Mouse (Mus musculus) CH12.LX (cell line): ENCODE data around the gene Pou3f1. TPM values are rescaled to one million over a fixed set of nuclear protein-coding genes. Genes with fewer than 3 reads are reported as not detected.
"Not testable (repeated sequence)": the region's sequence is repeated elsewhere in the genome, so short reads cannot be mapped to it uniquely, and the experiment has no call there.

Experiments used
- DNase-seq: peaks from one replicate; pipeline ENCODE4 v3.0.0-alpha.2; 2013; ENCODE audit errors: extremely low read depth
- H3K27ac ChIP-seq: 2 replicates; pipeline ENCODE4 v1.5.1; 2012; ENCODE audit warnings: low read depth, mild to moderate bottlenecking, control low read depth, moderate library complexity; ENCODE audit not compliant: insufficient read depth
- H3K27me3 ChIP-seq: replicated peaks from 2 replicates; pipeline ENCODE3; 2012; ENCODE audit warnings: inconsistent platforms
- H3K36me3 ChIP-seq, 2 experiments: replicated peaks in 1 of 2; 2 replicates each; pipeline versions ENCODE3 to v1.6.1; 2012; ENCODE audit warnings: inconsistent platforms in 1 of 2, low read length in 1 of 2, mild to moderate bottlenecking in 1 of 2, mixed read lengths in 1 of 2, moderate library complexity in 1 of 2; ENCODE audit not compliant: control insufficient read depth in 1 of 2, insufficient read depth in 1 of 2
- H3K4me1 ChIP-seq, 2 experiments: 2 replicates each; pipeline ENCODE4 v1.6.1; 2012; ENCODE audit warnings: inconsistent platforms in 1 of 2, moderate library complexity in 1 of 2; ENCODE audit not compliant: insufficient read depth in 2 of 2, control insufficient read depth in 1 of 2
- H3K4me2 ChIP-seq: 2 replicates; pipeline ENCODE4 v1.6.1; 2012; ENCODE audit warnings: low read depth, mild to moderate bottlenecking, control low read depth; ENCODE audit not compliant: poor library complexity, insufficient read depth, severe bottlenecking
- H3K4me3 ChIP-seq, 3 experiments: fragments of 150-350 bp in 1 of 3; sonication (generic) in 1 of 3; replicated peaks in 1 of 3; 2 replicates each; pipeline versions ENCODE3 to v1.5.1; 2011 to 2012; ENCODE audit warnings: low read depth in 2 of 3, low read length in 2 of 3, mild to moderate bottlenecking in 2 of 3, moderate library complexity in 2 of 3, control low read depth in 1 of 3, improper control_type of control experiment in 1 of 3, inconsistent platforms in 1 of 3, mixed read lengths in 1 of 3; ENCODE audit not compliant: poor library complexity in 1 of 3
- H3K79me2 ChIP-seq: replicated peaks from 2 replicates; pipeline ENCODE4 v1.6.1; 2012; ENCODE audit warnings: mild to moderate bottlenecking, moderate library complexity; ENCODE audit not compliant: control insufficient read depth, poor library complexity, insufficient read depth, severe bottlenecking; ENCODE audit errors: extremely low read depth
- H3K9ac ChIP-seq: 2 replicates; pipeline ENCODE4 v1.6.1; 2012; ENCODE audit warnings: low read depth, mild to moderate bottlenecking, control low read depth, moderate library complexity; ENCODE audit not compliant: insufficient read depth
- H3K9me3 ChIP-seq: replicated peaks from 2 replicates; pipeline ENCODE3; 2012; ENCODE audit warnings: low read length, inconsistent platforms, mixed read lengths
- BHLHE40 ChIP-seq: IDR thresholded peaks from 2 replicates; pipeline ENCODE4 v1.6.1; 2011; ENCODE audit warnings: mild to moderate bottlenecking, low read depth, low read length, improper control_type of control experiment
- E2F4 ChIP-seq: IDR thresholded peaks from 2 replicates; pipeline ENCODE4 v1.6.1; 2011; ENCODE audit warnings: low read depth, low read length, improper control_type of control experiment; ENCODE audit not compliant: insufficient replicate concordance
- ETS1 ChIP-seq: conservative IDR thresholded peaks from 2 replicates; pipeline ENCODE4 v1.6.1; 2012; ENCODE audit warnings: low read depth, mild to moderate bottlenecking, inconsistent platforms, low read length, improper control_type of control experiment, moderate library complexity
- MAFK ChIP-seq: IDR thresholded peaks from 2 replicates; pipeline ENCODE4 v1.6.1; 2011; ENCODE audit warnings: low read length, improper control_type of control experiment; ENCODE audit not compliant: insufficient replicate concordance
- MXI1 ChIP-seq: IDR thresholded peaks from 2 replicates; pipeline ENCODE4 v1.6.1; 2011; ENCODE audit warnings: mild to moderate bottlenecking, low read depth, low read length, improper control_type of control experiment
- ZNF384 ChIP-seq: IDR thresholded peaks from 2 replicates; pipeline ENCODE4 v1.6.1; 2012; ENCODE audit warnings: low read depth, low read length, improper control_type of control experiment, inconsistent platforms
- dilution Hi-C: fragments of 300-500 bp; cut with MboI; formaldehyde crosslinking; loops from 2 replicates; pipeline ENCODE4 v1.14.3; 2020; ENCODE audit warnings: low sequenced_read_pairs; ENCODE audit not compliant: extremely low pct_unique_long_range_greater_than_20kb, extremely low pct_ligation_motif_present
- in situ Hi-C: fragments of 300-500 bp; cut with MboI; formaldehyde crosslinking; loops from 3 replicates; pipeline ENCODE4 v1.14.3; 2019; ENCODE audit warnings: low sequenced_read_pairs, low pct_ligation_motif_present, low pct_unique_long_range_greater_than_20kb, mixed read lengths
- polyA plus RNA-seq: library from polyadenylated mRNA; unstranded; fragments of >175 nt; gene quantifications from 2 replicates; pipeline ENCODE4 v1.2.1, GENCODE M21; 2012; ENCODE audit warnings: low read depth; ENCODE audit not compliant: insufficient read length
- total RNA-seq, 2 experiments: library from RNA; depleted of rRNA; stranded (reverse); fragments of 300-350 nt in 1 of 2; fragments of >200 nt in 1 of 2; gene quantifications; 2 replicates each; pipeline ENCODE4 v1.2.3; 2012 to 2014

Pou3f1 gene
- total and polyA plus RNA-seq, 3 experiments = not detected

DNA sequence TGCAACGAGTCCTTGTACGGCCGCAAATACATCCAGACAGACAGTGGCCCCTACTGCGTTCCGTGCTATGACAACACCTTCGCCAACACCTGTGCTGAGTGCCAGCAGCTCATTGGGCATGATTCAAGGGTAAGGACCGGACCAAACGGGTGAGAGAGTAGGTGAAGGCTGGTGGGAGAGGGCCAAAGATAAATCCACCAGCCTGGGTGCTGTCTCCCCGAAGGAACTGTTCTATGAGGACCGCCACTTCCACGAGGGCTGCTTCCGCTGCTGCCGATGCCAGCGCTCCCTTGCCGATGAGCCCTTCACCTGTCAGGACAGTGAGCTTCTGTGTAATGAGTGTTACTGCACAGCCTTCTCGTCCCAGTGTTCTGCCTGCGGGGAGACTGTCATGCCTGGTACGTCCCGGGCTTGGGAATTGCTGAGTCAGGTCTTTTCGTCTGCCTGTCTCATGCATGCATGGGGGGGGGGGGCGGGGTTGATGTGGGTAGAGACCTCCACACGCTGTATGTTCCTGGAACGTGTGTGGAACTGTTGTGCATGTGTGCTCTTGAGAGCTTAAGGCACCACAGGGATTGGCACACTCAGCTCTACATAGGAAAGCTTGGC, 49.2 kb downstream of the Pou3f1 start:
- dilution Hi-C loops = no loop called here
- H3K9ac ChIP-seq = no peak overlapping the region
- H3K79me2 ChIP-seq = peaks cover 19% of the 10 kb centered on the region
- peaks cover 41 to 72% of the 10 kb centered on the region in 2 experiments for H3K4me1 ChIP-seq
- H3K4me3 ChIP-seq = no peak overlapping the region
- H3K27me3 ChIP-seq = no peaks in the 10 kb centered on the region
- TF ChIP-seq MXI1 (no peak), E2F4 (no peak), MAFK (peak; percentile 80)
- TF ChIP-seq, all 38 proteins: peak for 1
- Histone ChIP-seq H3K36me3 (peaks cover 17 to 21% of the 10 kb centered on the region in 2 experiments), H3K9me3 (no peaks in the 10 kb centered on the region), H3K4me2 (no peak overlapping the region), H3K27ac (0 out of 2 replicates have a peak overlapping the region, but pooled peaks have one; percentile 14)
- in situ Hi-C loops = loop anchor here (10.0 kb wide), 1 partner anchor 359 kb away; the partner anchor contains the start of genes Dnali1 and Snip1
- no peak for DNase-seq

DNA sequence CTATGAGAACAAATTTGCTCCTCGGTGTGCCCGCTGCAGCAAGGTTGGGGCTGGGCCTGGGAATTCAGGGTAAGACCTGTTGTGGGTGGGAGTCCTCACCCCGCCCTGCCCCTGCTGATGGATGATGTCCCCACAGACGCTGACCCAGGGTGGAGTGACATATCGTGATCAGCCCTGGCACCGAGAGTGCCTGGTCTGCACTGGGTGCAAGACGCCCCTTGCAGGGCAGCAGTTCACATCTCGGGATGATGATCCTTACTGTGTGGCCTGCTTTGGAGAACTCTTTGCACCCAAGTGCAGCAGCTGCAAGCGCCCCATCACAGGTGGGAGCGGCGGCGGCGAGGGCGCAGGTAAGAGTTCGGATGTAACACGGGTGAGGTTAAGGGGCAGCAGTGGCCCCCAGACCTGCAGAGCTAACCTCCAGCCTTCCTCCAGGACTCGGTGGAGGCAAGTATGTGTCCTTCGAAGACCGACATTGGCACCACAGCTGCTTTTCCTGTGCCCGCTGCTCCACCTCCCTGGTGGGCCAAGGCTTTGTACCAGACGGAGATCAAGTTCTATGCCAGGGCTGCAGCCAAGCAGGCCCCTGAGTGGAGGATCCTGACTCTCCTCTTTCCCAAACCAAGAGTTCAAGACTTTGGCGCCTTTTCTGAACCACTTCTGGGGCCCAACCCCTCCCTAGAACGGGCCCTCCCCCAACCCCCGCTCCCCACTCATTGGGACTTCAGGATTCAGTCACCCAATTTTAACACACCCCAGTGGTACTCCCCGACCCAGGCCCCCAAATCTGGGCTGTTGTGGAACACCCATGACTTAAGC, 51.0 kb downstream of the Pou3f1 start:
- H3K9me3 ChIP-seq, H3K27me3 ChIP-seq, DNase-seq, H3K4me2 ChIP-seq, dilution Hi-C loops, H3K9ac ChIP-seq, H3K4me3 ChIP-seq, H3K79me2 ChIP-seq: not testable (repeated sequence)
- Histone ChIP-seq H3K36me3 (peaks cover 17 to 22% of the 10 kb centered on the region in 2 experiments), H3K27ac (peak overlapping the region; percentile 29; the same call in 1 of the 2 replicates), H3K4me1 (peaks cover 41 to 74% of the 10 kb centered on the region in 2 experiments)
- in situ Hi-C loops = loop anchor here (10.0 kb wide), 1 partner anchor 357 kb away; the partner anchor contains the start of genes Dnali1 and Snip1

DNA sequence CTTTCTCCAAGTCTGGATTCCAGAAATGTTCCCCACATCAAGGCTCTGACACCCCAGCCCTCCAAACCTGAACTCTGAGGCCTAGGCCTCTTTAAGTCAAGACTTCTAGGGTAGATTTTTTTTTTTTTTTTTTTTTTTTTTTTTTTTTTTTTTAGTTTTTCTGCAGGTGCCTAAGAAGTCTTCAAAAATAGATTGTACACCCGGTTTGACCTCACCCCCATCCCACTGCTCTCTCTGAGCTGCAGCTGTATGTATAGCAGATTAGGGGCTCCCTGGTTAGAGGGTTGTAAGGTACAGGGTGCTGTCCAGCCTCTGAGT, 51.6 kb downstream of the Pou3f1 start:
- H3K9me3 ChIP-seq, H3K79me2 ChIP-seq, dilution Hi-C loops, DNase-seq, H3K4me3 ChIP-seq, H3K27me3 ChIP-seq: not testable (repeated sequence)
- peak overlapping the region; percentile 90 for H3K27ac ChIP-seq
- H3K36me3 ChIP-seq = peaks cover 17 to 24% of the 10 kb centered on the region in 2 experiments
- TF ChIP-seq ZNF384 = peak; percentile 91
- TF ChIP-seq ETS1 = 0 out of 2 replicates have a peak, but pooled peaks have one; percentile 49
- TF ChIP-seq BHLHE40 = peak; percentile 21; the same call in 1 of the 2 replicates
- H3K9ac ChIP-seq = peak overlapping the region; percentile 70
- H3K4me1 ChIP-seq = peaks cover 40 to 72% of the 10 kb centered on the region in 2 experiments
- in situ Hi-C loops = loop anchor here (10.0 kb wide), 1 partner anchor 357 kb away; the partner anchor contains the start of genes Dnali1 and Snip1
- peak overlapping the region; percentile 58; the same call in 1 of the 2 replicates for H3K4me2 ChIP-seq
